Mouse (Mus musculus) left cerebral cortex, adult 18-20 months (tissue): ENCODE data around the gene Chmp4b. TPM values are rescaled to one million over a fixed set of nuclear protein-coding genes. Genes with fewer than 3 reads are reported as not detected.

Source experiments
- DNase-seq, 2 experiments: peaks; one replicate each; pipeline ENCODE4 v3.0.0; 2021 to 2022; ENCODE audit warnings: low spot score in 2 of 2, mixed read lengths in 1 of 2
- long read RNA-seq, 2 experiments: library from polyadenylated mRNA; stranded (forward); transcript quantifications; one replicate each; pipeline ENCODE4 v2.0.0; 2021
- total RNA-seq, 2 experiments: library from RNA; stranded (reverse); gene quantifications; 2 replicates each; pipeline ENCODE4 v1.2.3; 2021

The Chmp4b gene
- 100 to 1,000 TPM; 222 to 229 TPM for total RNA-seq
- long read RNA-seq, experiment 1, partial matches to known transcripts, result 1 of 7 reads
- long read RNA-seq, experiment 1, other reads (novel, unspliced or antisense), result 4 of 7 reads
- long read RNA-seq, experiment 2, partial matches to known transcripts, result 0 of 5 reads
- long read RNA-seq, experiment 2, other reads (novel, unspliced or antisense), result 4 of 5 reads

DNA sequence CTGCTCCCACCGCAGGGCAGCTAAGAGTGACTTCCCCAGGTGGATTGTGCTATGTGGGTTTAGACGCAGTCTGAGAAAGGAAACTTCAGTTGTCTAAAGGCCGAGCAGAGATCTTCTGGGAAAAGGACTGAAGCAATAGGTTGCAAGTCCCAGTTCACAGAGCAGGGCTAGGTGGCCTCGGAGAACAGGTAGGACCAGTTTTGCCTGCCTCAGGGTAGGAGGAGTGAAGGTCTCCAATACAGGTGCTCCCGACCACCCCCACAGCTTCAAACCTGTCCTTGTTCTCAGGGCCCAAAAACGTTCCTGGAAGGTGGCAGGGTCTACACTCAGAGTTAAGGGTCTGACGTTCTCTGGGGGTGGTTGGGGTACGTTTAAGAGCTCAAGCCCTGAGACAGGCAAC, at the start of gene Chmp4b:
Gene Chmp4b (plus strand): TSS at position 343 of the 400 bp plus-strand sequence.
- no peak for DNase-seq

DNA sequence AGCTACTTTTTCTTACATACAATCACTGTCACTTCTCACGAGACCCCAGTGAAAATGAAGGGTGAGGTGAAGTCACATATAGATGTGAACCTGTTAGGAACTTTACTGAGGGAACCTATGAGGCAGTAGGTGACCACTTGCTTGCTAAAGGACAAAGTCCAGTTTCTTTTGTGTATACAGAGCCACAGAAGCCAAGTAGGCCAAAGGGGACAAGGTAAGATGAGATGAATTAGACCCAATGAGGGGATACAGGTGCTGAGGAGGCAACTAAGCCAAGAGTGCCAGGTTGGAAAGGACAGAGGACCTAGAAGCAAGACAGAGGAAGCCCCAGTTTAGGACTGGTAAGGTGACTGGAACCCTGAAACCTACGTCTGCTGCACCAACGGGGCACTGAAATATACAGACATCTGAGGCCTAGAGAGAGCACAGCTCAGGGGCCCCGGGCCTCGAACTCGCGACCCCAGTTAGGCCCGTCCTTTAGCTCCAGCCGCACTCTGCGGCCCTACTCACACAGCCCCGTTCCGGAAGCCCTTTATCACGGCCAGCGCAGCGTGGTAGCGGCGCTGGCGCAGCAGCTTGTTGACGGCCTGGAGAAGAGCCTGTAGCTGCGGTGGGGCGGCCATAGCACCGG, 48.4 kb upstream of the Chmp4b start:
- DNase-seq, result no peak

DNA sequence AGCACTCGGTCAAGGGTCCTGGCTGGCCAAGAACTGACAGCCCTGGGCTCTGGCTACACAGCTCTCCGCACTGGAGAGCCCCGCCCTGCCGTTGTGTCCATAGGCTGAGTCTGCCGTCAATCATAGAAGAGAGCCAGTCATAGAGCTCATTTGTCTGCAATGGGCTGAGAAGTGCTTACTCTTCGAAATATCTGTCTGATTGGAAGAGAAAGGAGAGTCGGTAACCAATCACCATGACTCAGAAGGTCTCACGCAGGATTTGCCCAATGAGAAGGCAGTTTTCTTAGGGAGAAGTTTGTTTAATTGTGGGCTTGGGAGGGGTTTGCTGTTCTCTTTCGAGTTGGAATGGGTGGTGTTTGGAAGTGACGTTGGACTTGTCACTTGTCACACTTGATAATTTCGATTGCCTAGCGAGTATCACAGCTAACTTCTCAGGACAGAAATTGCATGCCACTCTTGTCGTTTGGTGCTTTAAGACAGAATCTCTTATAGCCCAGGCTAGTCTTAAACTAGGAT, 47.8 kb upstream of the Chmp4b start, which contains the start of gene Pxmp4:
Gene Pxmp4 (minus strand): TSS at position 71 of the 516 bp plus-strand sequence.
- peak; percentile 99 to 100 for DNase-seq

DNA sequence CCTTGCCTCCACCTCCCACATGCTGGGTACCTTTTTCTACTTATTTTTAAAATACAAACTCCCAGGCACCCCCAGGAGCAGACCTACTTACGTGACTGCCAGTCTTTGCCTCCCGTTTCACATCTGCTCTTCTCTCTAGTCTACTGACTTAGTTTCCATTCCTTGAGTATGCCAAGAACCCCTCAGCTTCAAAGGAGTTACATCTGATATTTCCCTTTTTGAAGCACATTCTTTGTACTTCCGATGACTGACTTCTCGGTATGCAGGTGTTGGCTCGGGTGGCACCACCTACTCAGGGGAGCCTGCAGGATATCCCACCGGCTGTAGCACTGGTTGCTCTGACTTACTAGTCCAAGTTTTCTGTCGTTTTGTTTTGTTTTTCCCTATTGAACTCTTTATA, 47.3 kb upstream of the Chmp4b start:
- DNase-seq, result no peak

DNA sequence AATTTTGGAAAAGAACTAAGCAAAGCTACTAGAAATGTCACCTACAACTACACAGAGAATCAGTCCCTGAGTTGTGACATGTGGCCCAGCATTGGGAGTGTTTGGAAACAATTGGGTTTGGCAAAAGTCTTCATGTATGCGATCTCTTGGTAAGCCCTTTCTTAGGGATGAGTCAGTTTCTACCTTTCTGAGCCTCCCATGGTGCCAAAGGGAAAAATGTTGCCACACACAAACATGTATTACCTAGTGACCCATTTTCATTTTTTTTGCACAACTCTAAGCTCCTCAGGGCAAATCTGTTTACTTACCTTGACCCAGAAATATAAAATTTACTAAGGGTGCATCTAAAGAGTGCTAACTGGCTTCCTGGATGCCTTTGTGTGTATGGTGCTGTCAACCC, 44.5 kb upstream of the Chmp4b start:
- no peak for DNase-seq

DNA sequence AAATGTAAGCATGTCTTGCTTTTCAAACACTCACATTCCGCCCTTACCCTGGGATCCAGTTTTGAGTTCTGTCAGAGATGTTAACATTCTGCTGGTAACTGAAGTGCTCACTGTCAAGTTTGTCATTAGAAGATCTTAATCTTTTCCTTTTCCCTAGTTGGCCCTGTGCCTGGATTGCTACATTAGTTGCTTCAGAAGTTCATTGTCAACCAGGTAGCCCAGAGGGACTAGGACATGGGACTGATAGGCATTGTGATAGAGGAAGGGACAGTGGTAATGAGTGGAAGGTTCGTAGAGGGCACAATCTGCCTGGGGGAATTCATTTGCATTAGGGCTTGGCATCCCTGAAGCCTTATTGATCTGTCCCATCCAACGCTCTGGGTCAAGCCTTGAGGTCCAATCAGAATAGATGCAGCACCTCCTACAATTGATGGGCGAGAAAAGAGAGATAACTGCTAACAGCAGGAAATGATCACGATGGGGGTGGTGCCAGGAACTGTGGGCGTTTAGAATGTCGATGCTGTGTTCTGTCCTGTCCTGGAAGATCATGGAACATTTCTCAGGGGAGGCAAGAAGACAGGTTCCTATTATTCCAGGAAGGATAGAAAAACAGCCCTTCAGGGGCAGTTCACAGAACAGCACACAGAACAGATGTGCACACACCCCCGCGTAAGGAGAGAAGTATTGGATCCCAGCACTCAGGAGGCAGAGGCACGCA, 42.3 kb upstream of the Chmp4b start:
- DNase-seq, result no peak

DNA sequence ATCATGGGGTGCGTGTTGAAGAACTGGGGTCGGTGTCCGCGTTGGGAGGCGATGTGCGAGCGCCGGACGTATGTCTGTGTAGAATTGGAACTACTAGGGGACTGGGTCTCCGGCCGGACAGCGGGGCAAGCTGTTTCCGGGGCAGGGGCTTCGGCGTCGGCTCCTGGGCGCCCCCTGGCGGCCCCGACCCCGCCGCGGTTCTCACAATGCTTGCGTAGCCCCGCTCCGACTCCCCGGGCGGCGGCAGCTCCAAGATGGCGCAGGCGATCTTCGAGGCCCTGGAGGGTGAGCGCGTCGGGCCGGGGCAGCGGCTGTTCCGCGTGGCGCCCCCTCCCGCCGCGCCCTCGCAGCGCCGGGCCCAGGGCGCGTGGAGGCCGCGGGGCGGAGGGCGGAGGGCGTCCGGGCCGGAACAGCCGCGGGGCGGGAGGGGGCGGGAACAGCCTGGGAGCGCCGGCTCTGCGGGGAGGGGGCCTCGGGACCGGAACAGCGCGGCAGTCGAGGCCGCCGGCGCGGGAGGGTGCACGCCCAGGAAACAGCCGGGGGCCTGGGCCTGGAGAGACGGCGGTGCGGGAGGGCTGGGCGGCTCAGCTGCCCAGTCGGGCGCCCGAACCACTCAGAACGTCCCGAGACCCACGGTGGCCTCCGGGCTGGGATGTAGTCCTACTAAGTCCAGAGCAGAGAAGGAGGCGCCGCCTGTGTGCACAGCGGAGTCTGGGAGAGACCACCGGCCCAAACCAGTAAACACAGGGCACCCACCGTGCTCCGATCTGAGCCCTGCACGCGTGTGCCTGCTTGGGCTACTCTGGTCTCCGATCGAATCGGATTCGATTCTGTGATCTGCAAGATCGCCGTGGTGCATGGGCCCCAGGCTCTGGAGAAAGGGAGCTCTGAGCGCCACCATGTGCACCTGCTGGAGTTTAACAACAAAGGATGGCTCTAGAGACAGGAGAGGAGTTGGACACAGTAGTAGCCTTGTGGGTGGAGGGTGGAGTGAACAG, 38.1 kb upstream of the Chmp4b start, which contains the start of the genes Zfp341 and 4930519P11Rik:
Gene Zfp341 (plus strand): TSS at position 180 of the 998 bp plus-strand sequence.
Gene 4930519P11Rik (minus strand): TSS at position 320 of the 998 bp plus-strand sequence.
- peak; percentile 83 to 89 for DNase-seq

DNA sequence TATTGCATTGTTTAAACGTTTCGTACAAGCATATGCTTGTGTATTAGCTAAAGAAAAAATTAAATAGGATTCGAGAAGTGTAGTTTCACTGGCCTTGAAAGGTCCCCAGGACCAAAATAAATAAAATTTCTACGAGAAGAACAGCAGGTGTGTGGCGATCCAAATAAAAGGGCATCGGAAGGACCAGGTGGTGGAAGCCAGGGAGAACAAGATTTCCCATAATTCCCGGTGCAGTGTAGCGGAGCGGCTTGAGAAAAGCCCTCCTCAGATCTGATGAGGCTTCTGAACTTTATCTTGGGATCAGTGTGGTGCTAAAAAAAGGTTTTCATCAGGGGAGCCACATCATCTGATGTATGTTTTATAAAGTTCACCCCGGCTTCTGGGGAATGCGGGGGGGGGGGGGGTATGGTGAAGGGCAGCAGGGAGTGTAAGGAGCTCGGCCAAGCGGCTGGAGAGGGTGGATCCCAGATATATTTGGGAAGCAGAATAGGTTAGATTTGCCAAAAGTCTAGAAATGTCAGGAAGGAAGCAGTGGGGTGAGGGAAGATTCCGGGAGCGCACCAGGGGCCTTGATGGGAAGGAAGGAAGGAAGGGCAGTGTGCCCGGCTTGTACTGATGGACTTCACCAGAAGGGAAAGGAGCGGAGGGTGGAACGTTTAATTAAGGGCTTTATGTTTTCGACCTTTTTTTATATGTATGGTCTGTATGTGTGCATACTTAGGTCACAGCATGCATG, 36.5 kb upstream of the Chmp4b start:
- no peak for DNase-seq

DNA sequence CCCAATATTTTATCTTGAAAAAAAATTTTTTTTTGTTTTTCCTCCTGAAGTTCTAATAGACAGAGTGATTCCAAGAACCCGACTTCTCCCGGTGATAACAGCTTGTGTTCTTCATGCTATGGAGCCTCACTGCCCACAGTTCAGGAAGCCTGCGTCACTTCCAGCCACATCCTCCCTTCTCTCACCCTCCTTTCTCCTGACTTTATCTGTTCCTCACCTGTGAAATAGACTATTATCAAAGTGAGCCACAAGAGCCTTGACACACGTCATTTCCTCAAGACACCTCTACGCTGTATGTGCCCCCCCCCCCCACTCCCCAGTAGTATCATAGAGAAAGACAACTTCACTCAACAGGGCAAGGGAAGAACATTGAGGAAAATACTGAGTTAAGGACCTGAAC, 35.8 kb upstream of the Chmp4b start:
- DNase-seq, result no peak

DNA sequence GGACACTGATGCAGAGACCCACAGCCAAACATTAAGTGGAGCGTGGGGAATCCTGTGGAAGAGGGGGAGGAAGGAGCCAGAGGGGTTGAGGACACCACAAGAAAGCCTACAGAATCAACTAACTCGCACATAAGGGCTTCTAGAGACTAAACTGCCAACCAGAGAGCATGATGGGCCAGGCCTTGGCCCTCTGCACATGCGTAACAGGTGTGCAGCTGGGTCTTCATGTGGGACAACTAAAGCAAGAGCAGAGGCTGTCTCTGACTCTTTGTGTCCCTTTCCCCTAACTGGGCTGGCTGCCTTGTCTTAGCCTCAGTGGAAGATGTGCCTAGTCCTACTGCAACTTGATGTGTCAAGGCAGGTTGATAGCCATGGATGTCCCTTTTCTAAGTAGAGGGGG, 34.4 kb upstream of the Chmp4b start:
- DNase-seq, result no peak

DNA sequence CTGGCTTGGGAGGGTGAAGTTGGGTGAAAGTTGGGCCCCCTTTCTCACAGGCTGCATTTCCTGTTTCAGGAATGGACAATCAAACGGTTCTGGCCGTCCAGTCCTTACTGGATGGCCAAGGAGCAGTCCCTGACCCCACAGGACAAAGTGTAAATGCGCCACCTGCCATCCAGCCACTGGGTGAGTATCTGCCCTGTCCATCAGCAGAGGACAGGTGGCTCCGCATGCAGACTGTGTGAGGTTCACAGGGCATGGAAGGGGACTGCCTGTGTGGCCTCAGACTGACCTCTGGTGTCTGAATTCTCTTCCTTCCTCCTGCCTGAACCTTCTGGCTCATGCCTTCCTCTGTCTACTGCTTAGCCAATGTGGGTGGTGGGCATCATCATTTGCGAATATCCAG, 29.8 kb upstream of the Chmp4b start:
- no peak for DNase-seq

DNA sequence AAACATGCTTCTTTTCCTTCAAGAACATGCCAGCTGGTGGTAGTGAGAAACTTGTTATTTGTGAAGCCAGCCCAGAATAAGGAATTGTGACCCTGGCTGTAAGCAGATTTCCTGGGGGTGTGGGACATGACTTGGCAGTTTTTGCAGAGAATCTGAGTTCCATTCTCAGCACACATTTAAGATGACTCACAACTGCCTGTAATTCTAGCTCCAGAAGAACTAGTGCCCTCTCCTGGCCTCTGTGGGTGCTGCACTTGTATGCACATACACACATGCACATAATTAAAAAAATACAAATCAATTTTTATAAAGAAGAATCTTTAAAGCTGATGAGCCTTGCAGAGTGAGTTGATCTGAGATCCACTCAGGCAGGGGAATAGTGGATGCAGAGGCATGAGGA, 27.4 kb upstream of the Chmp4b start:
- no peak for DNase-seq

DNA sequence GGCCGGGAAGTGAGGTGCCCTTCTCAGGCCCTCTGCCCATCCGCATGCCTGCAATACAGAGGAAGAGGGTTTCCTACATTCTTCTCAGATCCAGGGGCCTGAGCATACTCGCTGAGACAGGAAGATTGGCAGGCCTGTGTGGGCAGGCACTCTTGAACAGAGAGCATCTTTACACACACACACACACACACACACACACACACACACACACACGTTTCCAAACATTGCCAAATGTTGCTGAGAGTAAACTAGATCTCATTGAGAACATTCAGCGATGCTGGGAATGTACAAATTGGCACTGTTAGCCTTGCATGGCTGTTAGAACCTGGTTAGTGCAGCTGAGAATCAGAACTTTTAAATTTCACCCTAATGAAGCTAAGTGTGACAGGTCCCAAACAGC, 21.0 kb upstream of the Chmp4b start:
- DNase-seq, result no peak

DNA sequence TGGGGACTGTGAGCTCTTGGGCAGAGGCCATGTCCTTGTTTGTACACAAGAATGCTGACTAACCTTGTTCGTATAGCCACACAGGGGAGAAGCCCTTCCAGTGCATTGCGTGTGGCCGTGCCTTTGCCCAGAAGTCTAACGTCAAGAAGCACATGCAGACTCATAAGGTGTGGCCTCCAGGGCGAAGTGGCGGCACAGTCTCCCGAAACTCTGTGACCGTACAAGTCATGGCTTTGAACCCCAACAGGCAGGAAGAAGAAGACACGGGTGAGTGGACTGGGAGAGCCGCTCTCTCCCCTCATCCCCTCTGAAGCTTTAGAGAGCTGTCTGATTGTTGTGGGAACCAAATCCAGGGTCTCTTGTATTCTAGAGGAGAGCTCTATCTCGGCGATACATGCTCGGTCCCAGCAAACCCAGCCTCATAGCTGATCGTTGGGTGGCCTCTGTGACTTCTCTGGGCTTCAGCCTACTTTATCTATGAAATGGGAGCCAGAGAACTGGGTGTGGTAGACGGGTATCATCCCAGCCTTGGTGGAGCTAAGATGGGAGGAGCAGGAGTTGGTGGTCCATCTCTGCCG, 19.2 kb upstream of the Chmp4b start:
- DNase-seq, result no peak

DNA sequence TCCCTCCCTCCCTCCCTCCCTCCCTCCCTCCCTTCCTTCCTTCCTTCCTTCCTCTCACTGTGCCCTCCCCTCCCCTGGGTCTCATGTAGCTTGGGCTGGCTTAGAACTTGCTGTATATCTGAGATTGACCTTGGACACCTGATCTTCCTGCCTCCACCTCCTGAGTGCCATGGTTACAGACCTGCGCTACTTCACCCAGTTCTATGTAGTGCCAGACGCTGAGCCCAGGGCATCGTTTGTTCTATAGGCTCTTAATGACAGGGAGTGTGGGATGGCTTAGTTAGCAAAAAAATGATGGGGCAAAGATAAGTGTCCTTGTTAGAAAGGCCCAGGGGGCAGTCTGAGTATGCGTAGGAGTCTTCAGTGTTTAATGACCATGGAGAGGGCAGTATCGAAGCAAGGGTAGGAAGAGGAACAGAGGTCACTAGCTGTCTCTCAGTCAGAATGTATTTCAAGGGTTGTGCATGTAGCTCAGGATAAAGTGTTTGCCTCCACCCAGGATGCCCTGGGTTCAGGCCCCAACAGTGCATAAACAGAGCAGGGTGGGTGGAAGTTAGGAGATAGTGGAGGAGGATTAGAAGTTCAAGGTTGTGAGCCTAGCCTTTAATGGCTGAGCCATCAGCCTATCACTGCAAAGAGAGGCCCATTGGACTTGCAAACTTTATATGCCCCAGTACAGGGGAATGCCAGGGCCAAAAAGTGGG, 18.3 kb upstream of the Chmp4b start:
- no peak for DNase-seq

DNA sequence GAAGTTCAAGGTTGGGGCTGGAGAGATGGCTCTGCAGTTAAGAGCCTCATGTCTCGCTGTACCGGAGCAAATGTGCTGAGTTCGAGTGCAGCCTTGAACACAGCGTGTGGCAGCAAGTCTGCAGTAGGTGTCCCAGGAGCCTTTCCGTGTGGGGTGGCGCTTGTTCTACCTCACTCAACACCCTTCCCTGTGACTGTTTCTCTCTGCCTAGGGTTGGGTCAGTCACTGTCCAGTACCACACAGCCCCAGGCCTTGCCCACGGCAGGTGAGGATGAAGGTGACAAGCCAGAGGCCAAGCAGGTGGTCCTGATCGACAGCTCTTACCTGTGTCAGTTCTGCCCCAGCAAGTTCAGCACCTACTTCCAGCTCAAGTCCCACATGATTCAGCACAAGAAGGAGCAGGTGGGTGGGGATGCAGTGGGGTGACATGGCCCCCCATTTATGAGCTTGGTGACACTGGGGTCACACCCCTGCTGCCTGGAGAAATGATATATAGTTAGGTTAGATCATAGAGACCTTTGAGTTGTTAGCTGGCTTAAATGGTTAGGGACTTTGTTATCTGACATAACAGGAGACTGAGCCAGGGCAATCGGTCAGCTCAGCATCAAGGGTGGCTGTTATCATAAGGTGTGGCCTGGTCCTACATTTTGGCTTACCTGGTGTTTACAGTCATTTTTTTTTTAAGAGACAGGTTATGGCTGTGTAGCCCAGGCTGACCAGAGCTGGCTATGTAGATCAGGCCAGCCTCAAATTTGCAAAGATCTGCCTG, 17.4 kb upstream of the Chmp4b start:
- DNase-seq, result no peak

DNA sequence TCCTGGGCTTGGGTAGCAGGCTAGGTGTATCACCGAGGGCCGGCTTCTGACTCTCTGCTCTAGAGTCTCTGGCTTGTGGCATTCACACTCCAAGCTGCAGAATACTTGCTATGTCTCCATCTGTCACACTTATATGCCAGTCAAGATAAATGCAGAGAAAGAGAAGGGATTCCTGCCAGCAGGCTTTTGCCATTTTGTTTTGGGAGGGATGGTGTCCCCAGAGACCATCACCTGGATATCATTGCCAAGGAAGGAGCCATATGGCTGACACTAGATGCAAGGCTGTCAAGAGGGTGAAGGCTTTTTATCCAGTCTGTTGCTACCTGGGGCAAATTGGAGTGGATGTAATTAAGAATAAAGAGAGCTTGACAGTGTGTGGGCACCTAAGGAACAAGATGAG, 15.7 kb upstream of the Chmp4b start:
- DNase-seq, result no peak

DNA sequence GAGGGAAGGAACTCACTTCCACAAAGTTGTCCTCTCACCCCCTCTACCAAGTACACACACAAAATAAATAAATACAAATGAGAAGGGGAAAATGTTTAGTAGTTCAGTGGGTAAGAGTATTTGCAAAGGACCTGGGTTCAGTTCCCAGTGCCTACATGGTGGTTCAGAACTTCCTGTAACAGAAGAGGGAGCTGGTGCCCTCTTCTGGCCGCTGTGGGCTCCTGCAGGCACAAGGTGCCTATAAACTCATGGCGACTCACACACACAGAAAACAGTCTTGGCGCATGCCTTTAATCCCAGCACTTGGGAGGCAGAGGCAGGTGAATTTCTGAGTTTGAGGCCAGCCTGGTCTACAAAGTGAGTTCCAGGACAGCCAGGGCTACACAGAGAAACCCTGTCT, 13.0 kb upstream of the Chmp4b start:
- no peak for DNase-seq
